Mouse (Mus musculus): Measurements from ENCODE around the gene Hs3st2. TPM values are rescaled to one million over a fixed set of nuclear protein-coding genes. Genes with fewer than 3 reads are reported as not detected.
"Not testable (repeated sequence)": the region's sequence is repeated elsewhere in the genome, so short reads cannot be mapped to it uniquely, and the experiment has no call there.

Gene Hs3st2
- polyA plus RNA-seq (2015; fragmentation: Nextera tagmentation; extraction: Ambion mirVana), result 12.7 and 15.5 TPM in 2 replicates

- peak within 1 kb of the TSS; percentile 82 for H3K4me2 ChIP-seq (replicated peaks)
- H3K4me3 ChIP-seq, result peak within 1 kb of the TSS; percentile 45
- WGBS, result 2% methylated on average over 22 of the region's 22 CpGs
- H3K4me1 ChIP-seq, result peaks cover 15% of the 10 kb centered on the region
- no peaks in the 10 kb centered on the region for H3K9me3 ChIP-seq
- H3K27ac ChIP-seq (replicated peaks), result no peak within 1 kb of the TSS
- peak; percentile 68 for ATAC-seq (replicated peaks)
- H3K36me3 ChIP-seq, result no peaks in the 10 kb centered on the region
- H3K9ac ChIP-seq (replicated peaks), result peak within 1 kb of the TSS; percentile 31
- peaks cover 46% of the 10 kb centered on the region for H3K27me3 ChIP-seq
Measured at GRCm38 (mm10) chr7:121391225-121391983, at the start of gene Hs3st2. TSS of gene Hs3st2 (plus strand) at chr7:121391859.

DNA sequence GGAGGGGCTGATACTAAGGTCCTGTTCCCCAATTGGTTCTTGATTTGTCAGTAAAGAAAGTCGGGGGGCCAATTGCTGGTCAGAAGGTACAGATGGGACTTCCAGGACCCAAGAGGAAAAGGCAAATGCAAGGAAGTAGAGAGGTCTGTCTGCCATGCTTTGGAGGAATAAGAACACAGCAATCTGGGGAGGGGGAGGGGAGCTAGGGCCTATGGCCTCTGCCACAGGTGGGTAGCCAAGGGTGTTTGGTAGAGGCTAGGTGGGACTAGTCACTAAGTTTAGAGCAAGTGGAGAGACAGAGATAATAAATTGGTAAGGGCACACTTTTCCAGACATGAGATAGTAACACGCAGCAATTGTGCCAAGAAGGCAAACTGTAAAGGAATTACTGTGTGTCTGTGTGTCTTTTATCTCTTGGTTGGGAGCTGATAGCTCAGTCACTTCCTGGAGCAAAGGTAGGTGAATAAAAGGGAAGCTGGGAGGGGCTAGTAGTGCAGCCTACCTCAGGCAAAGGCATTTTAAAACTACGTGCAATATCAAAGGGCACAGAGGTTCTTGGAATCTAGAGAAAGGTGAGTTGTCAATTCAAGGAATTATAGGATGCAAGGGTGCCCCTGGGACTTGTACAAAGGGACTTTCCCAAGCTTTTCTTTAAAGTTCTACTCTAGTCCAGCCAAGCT lies 43.2 kb upstream of the Hs3st2 start:
- H3K9me3 ChIP-seq, result no peaks in the 10 kb centered on the region
- no peaks in the 10 kb centered on the region for H3K4me1 ChIP-seq
- peaks cover 12% of the 10 kb centered on the region; the same call in 1 of the 2 replicates for H3K27me3 ChIP-seq
- H3K4me2 ChIP-seq (replicated peaks), result no peak overlapping the region
- no peak overlapping the region for H3K4me3 ChIP-seq
- no peak overlapping the region for H3K9ac ChIP-seq (replicated peaks)
- no peaks in the 10 kb centered on the region for H3K36me3 ChIP-seq
- WGBS, result 80% methylated on average over 3 of the region's 3 CpGs
- no peak for ATAC-seq (replicated peaks)
- no peak overlapping the region for H3K27ac ChIP-seq (replicated peaks)

GRCm38 (mm10) chr7:121351688-121352087 lies 40.0 kb upstream of the Hs3st2 start:
- Histone ChIP-seq H3K27me3 (0 out of 2 replicates have a peak, but pooled peaks cover 3% of the 10 kb centered on the region), H3K9me3 (no peaks in the 10 kb centered on the region), H3K27ac (replicated peaks) (no peak overlapping the region), H3K9ac (replicated peaks) (no peak overlapping the region), H3K4me1 (no peaks in the 10 kb centered on the region), H3K4me2 (replicated peaks) (no peak overlapping the region), H3K36me3 (no peaks in the 10 kb centered on the region), H3K4me3 (no peak overlapping the region)
- WGBS, result 96% methylated on average over 2 of the region's 2 CpGs
- ATAC-seq (replicated peaks), result no peak

GRCm38 (mm10) chr7:121361448-121361847 lies 30.2 kb upstream of the Hs3st2 start:
- H3K27ac ChIP-seq (replicated peaks); H3K36me3 ChIP-seq; H3K9me3 ChIP-seq; H3K4me2 ChIP-seq (replicated peaks); H3K4me1 ChIP-seq; ATAC-seq (replicated peaks); H3K4me3 ChIP-seq; H3K27me3 ChIP-seq; H3K9ac ChIP-seq (replicated peaks): not testable (repeated sequence)
- 91% methylated on average over 6 of the region's 6 CpGs for WGBS

DNA sequence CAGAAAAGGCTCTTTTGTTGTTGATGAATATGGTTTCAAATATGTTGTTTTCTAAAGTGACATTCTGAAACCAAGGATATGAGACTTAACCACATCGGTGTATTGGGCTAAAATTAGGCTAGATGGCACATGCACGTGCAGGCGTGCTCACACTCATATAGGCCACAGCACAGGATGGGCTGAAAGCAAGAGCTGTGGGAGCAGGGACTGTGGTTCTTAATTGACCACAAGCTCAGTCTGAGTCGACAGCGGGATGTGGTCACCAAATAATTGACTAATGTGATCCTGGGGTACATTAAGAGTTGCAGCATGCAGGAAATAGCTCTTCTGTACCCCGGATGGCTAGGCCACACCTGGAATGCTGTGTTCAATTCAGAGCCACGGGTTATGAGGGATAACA lies 26.1 kb upstream of the Hs3st2 start:
- Histone ChIP-seq H3K4me3 (no peak overlapping the region), H3K27me3 (no peaks in the 10 kb centered on the region), H3K9ac (replicated peaks) (no peak overlapping the region), H3K36me3 (no peaks in the 10 kb centered on the region), H3K27ac (replicated peaks) (no peak overlapping the region), H3K9me3 (no peaks in the 10 kb centered on the region), H3K4me1 (no peaks in the 10 kb centered on the region), H3K4me2 (replicated peaks) (no peak overlapping the region)
- 87% methylated on average over 7 of the region's 7 CpGs for WGBS
- no peak for ATAC-seq (replicated peaks)

GRCm38 (mm10) chr7:121367185-121367584 lies 24.5 kb upstream of the Hs3st2 start:
- Histone ChIP-seq H3K4me2 (replicated peaks) (no peak overlapping the region), H3K27me3 (no peaks in the 10 kb centered on the region), H3K27ac (replicated peaks) (no peak overlapping the region), H3K36me3 (no peaks in the 10 kb centered on the region), H3K4me1 (no peaks in the 10 kb centered on the region), H3K4me3 (no peak overlapping the region), H3K9ac (replicated peaks) (no peak overlapping the region), H3K9me3 (no peaks in the 10 kb centered on the region)
- no peak for ATAC-seq (replicated peaks)
- WGBS, result 94% methylated on average over 6 of the region's 6 CpGs

GRCm38 (mm10) chr7:121371990-121372389 lies 19.7 kb upstream of the Hs3st2 start:
- Histone ChIP-seq H3K4me1 (no peaks in the 10 kb centered on the region), H3K4me3 (no peak overlapping the region), H3K27ac (replicated peaks) (no peak overlapping the region), H3K36me3 (no peaks in the 10 kb centered on the region), H3K9ac (replicated peaks) (no peak overlapping the region), H3K4me2 (replicated peaks) (no peak overlapping the region), H3K9me3 (no peaks in the 10 kb centered on the region), H3K27me3 (no peaks in the 10 kb centered on the region)
- no peak for ATAC-seq (replicated peaks)
- 90% methylated on average over 7 of the region's 7 CpGs for WGBS

- no peaks in the 10 kb centered on the region for H3K4me1 ChIP-seq
- no peak overlapping the region for H3K4me3 ChIP-seq
- H3K27ac ChIP-seq (replicated peaks), result no peak overlapping the region
- no peak for ATAC-seq (replicated peaks)
- H3K9ac ChIP-seq (replicated peaks), result no peak overlapping the region
- H3K27me3 ChIP-seq, result no peaks in the 10 kb centered on the region
- WGBS, result 77% methylated on average over 6 of the region's 6 CpGs
- no peaks in the 10 kb centered on the region for H3K36me3 ChIP-seq
- no peak overlapping the region for H3K4me2 ChIP-seq (replicated peaks)
- H3K9me3 ChIP-seq, result no peaks in the 10 kb centered on the region
Measured at GRCm38 (mm10) chr7:121375456-121375855, 16.2 kb upstream of the Hs3st2 start.

GRCm38 (mm10) chr7:121378942-121379341 lies 12.7 kb upstream of the Hs3st2 start:
- Histone ChIP-seq H3K4me3 (no peak overlapping the region), H3K27me3 (no peaks in the 10 kb centered on the region), H3K4me2 (replicated peaks) (no peak overlapping the region), H3K27ac (replicated peaks) (no peak overlapping the region), H3K9ac (replicated peaks) (no peak overlapping the region), H3K36me3 (no peaks in the 10 kb centered on the region), H3K4me1 (no peaks in the 10 kb centered on the region), H3K9me3 (no peaks in the 10 kb centered on the region)
- no peak for ATAC-seq (replicated peaks)
- WGBS, result 64% methylated on average over 4 of the region's 4 CpGs

DNA sequence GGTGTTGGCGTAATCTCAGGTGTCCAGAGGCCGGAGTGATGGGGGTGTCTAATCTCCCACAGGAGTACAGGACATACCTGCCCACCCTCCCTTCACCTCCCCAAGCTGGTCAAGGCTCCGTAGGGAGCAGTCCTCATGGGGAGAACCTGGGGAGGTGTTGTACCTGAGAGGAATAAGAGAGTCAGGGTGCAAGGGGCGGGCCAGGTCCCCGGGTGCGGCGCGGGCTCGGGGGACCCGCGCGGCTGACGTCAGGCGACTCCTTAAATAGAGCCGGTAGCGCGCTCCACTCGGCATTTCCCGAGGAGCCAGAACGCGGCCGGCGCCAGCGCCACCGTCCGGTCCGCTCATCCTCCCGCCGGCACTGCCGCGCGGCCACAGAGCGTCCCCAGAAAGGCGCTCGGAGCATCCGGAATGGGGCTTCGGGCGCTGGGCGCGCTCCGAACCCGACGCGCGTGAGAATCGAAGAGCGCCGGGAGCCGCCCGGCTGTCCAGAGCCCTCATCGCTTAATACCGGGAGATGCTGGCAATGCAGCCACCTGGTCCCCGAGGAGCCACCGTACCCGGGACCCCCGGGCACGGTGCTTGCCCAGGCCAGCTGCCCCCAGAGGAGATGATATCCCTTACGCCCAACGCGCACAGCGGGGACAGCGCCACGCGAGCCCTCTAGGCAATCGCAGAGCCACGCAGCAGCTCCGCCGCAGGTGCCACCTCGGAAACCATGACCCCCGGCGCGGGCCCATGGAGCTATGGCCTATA lies 503 bp downstream of the Hs3st2 start:
- under 1% methylated on average over 72 of the region's 72 CpGs for WGBS
- ATAC-seq (replicated peaks), result peak; percentile 55
- H3K27me3 ChIP-seq, result peaks cover 46% of the 10 kb centered on the region

DNA sequence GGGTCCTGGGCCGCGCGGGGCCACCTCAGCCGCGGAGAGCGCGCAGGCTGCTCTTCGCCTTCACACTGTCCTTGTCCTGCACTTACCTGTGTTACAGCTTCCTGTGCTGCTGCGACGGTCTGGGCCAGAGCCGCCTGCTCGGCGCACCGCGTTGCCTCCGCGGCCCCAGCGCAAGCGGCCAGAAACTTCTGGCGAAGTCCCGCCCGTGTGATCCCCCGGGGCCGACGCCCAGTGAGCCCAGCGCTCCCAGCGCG lies 1.0 kb downstream of the Hs3st2 start:
- Histone ChIP-seq H3K4me3 (peak overlapping the region; percentile 45), H3K27me3 (peaks cover 46% of the 10 kb centered on the region), H3K4me2 (replicated peaks) (peak overlapping the region; percentile 82), H3K36me3 (no peaks in the 10 kb centered on the region), H3K27ac (replicated peaks) (no peak overlapping the region), H3K4me1 (peaks cover 15% of the 10 kb centered on the region), H3K9me3 (no peaks in the 10 kb centered on the region), H3K9ac (replicated peaks) (peak overlapping the region; percentile 31)
- WGBS, result under 1% methylated on average over 28 of the region's 28 CpGs
- no peak for ATAC-seq (replicated peaks)

More for the DNA sequence above, 503 bp downstream of the Hs3st2 start:
- H3K9me3 ChIP-seq, result no peaks in the 10 kb centered on the region
- peaks cover 15% of the 10 kb centered on the region for H3K4me1 ChIP-seq
- no peak overlapping the region for H3K27ac ChIP-seq (replicated peaks)
- H3K4me3 ChIP-seq, result peak overlapping the region; percentile 45
- no peaks in the 10 kb centered on the region for H3K36me3 ChIP-seq
- peak overlapping the region; percentile 82 for H3K4me2 ChIP-seq (replicated peaks)
- H3K9ac ChIP-seq (replicated peaks), result peak overlapping the region; percentile 31

GRCm38 (mm10) chr7:121393884-121394283 lies 2.2 kb downstream of the Hs3st2 start:
- ATAC-seq (replicated peaks), result no peak
- Histone ChIP-seq H3K9me3 (no peaks in the 10 kb centered on the region), H3K4me3 (peak overlapping the region; percentile 45), H3K4me2 (replicated peaks) (peak overlapping the region; percentile 82), H3K4me1 (peaks cover 21% of the 10 kb centered on the region), H3K36me3 (no peaks in the 10 kb centered on the region), H3K9ac (replicated peaks) (no peak overlapping the region), H3K27ac (replicated peaks) (no peak overlapping the region), H3K27me3 (peaks cover 46% of the 10 kb centered on the region)
- WGBS, result 73% methylated on average over 1 of the region's 1 CpGs

Data from forebrain, embryonic 15.5 days (tissue).